Mouse (Mus musculus) lung, adult 2 months (tissue): ENCODE measurements around the gene Wbp1l.

Source experiments
- CTCF ChIP-seq: fragments of 200-500 bp; IDR thresholded peaks from 2 replicates; pipeline ENCODE4 v1.5.1; 2011; ENCODE audit warnings: mild to moderate bottlenecking, low read length, control low read depth; ENCODE audit not compliant: insufficient read depth
- POLR2A ChIP-seq: fragments of 200-500 bp; IDR thresholded peaks from 2 replicates; pipeline ENCODE4 v1.6.1; 2011; ENCODE audit warnings: low read depth, mild to moderate bottlenecking, control low read depth, low read length, borderline replicate concordance; ENCODE audit errors: extremely low read depth

DNA sequence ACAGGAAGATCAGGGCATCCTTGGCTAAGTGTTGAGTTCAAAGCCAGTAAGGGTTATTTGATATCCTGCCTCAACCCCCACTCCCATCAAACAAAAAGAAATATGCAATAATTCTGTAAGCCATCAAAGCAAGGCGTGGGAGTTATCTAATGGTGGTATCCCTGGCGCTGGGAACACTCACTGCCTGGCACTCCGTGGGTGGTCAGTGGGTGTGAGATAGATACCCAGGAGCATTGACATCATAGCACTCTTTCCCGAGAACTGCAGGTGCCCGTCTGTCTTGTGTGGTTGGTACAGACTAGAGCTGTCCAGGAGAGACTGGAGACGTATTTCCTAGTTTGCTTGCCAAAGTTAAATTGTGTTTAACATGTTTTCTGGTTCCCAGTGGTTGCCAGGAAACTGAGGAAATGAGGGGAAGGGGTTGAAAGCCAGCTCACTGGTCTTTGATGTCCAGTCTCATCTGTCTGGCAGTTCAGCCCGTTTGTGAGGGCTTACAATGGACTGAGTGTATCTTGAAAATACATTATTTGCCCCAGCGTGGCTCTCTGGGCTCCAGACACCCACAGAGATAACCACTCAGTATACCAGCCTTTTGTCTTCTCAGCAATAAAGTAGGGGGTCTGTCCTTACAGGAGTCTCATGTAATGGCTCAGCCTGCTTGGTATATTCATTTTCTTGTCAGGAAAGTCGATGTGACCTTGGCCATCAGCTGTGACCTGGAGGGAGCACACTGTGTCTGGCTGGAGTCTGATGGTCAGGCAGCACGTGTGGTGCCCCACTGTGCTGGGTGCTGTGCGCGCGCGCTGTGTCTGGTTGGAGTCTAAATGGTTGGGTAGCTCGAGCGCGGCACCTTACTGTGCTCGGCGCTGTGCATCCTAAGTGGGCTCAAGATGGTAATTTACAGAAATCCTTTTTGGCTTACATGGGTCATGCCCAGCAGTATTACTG, 22.6 kb downstream of the Wbp1l start:
- TF ChIP-seq POLR2A (no peak), CTCF (no peak)
